Mouse (Mus musculus) hindbrain, embryonic 14.5 days (tissue): Measurements from ENCODE around the gene Rmnd5b. TPM values are rescaled to one million over a fixed set of nuclear protein-coding genes. Genes with fewer than 3 reads are reported as not detected.
"Not testable (repeated sequence)": the region's sequence is repeated elsewhere in the genome, so short reads cannot be mapped to it uniquely, and the experiment has no call there.

ENCODE experiments used
- ATAC-seq: fragments of 200-750 bp; cut with Nextera tagmentation; 2 replicates; pipeline ENCODE4 v1.8.0; 2017; ENCODE audit warnings: moderate number of reproducible peaks, mild to moderate bottlenecking, moderate TSS enrichment, moderate library complexity; ENCODE audit not compliant: low FRiP score
- DNase-seq: peaks from one replicate; pipeline ENCODE4 v3.0.0-alpha.2; 2015; ENCODE audit warnings: low spot score
- H3K27ac ChIP-seq: fragments of 300-500 bp; sonication (generic); 2 replicates; pipeline ENCODE4 v1.5.1; 2014; ENCODE audit warnings: mild to moderate bottlenecking, moderate library complexity
- H3K27me3 ChIP-seq: fragments of 300-500 bp; sonication (generic); 2 replicates; pipeline ENCODE4 v1.6.1; 2014; ENCODE audit warnings: mild to moderate bottlenecking, low read length, mixed read lengths; ENCODE audit not compliant: control insufficient read depth, insufficient read depth
- H3K36me3 ChIP-seq: fragments of 300-500 bp; sonication (generic); replicated peaks from 2 replicates; pipeline ENCODE4 v1.6.1; 2014; ENCODE audit not compliant: control insufficient read depth, insufficient read depth
- H3K4me1 ChIP-seq: fragments of 300-500 bp; sonication (generic); replicated peaks from 2 replicates; pipeline ENCODE4 v1.6.1; 2014; ENCODE audit warnings: antibody characterized with exemption, low read length, mixed read lengths; ENCODE audit not compliant: control insufficient read depth, insufficient read depth
- H3K4me2 ChIP-seq: fragments of 300-500 bp; sonication (generic); replicated peaks from 2 replicates; pipeline ENCODE4 v1.6.1; 2014; ENCODE audit warnings: mild to moderate bottlenecking, moderate library complexity
- H3K4me3 ChIP-seq: fragments of 300-500 bp; sonication (generic); replicated peaks from 2 replicates; pipeline ENCODE4 v1.5.1; 2014; ENCODE audit warnings: mild to moderate bottlenecking, low read length
- H3K9ac ChIP-seq: fragments of 300-500 bp; sonication (generic); 2 replicates; pipeline ENCODE4 v1.6.1; 2014
- H3K9me3 ChIP-seq: fragments of 300-500 bp; sonication (generic); 2 replicates; pipeline ENCODE4 v1.6.1; 2016; ENCODE audit warnings: low read length; ENCODE audit not compliant: control insufficient read depth
- WGBS: fragments of 180-500 bp; shearing (Covaris S2); extraction: QIAGEN DNeasy Blood & Tissue Kit; methylation state at CpG from one replicate; pipeline ENCODE4 v1.1.7; 2014; 5-methylcytosine and 5-hydroxymethylcytosine counted together
- polyA plus RNA-seq: library from polyadenylated mRNA; unstranded; fragments of >200 nt; fragmentation: Nextera tagmentation; extraction: Ambion mirVana; gene quantifications from 2 replicates; pipeline ENCODE4 v1.2.1, GENCODE M21; 2014

The Rmnd5b gene
- polyA plus RNA-seq, 1 experiment from 2014 or later: 78.4 TPM

- peaks cover 9% of the 10 kb centered on the region for H3K4me1 ChIP-seq
- H3K36me3 ChIP-seq: no peaks in the 10 kb centered on the region
- no peak overlapping the region for H3K4me3 ChIP-seq
- H3K9ac ChIP-seq: no peak overlapping the region
- DNase-seq (no peak), ATAC-seq (no peak)
- 0 out of 2 replicates have a peak overlapping the region, but pooled peaks have one; percentile 10 for H3K4me2 ChIP-seq
- H3K9me3 ChIP-seq: no peaks in the 10 kb centered on the region
- 78% methylated on average over 16 of the region's 16 CpGs for WGBS
- no peak overlapping the region for H3K27ac ChIP-seq
- H3K27me3 ChIP-seq: peaks cover 4% of the 10 kb centered on the region; the same call in 1 of the 2 replicates
Measured at GRCm38 (mm10) chr11:51644217-51644616, 8.5 kb upstream of the Rmnd5b start.

- no peak overlapping the region for H3K4me3 ChIP-seq
- H3K4me1 ChIP-seq: peaks cover 4% of the 10 kb centered on the region; the same call in 1 of the 2 replicates
- H3K27me3 ChIP-seq: no peaks in the 10 kb centered on the region
- 54% methylated on average over 15 of the region's 15 CpGs for WGBS
- H3K9me3 ChIP-seq: no peaks in the 10 kb centered on the region
- no peaks in the 10 kb centered on the region for H3K36me3 ChIP-seq
- no peak for DNase-seq
- no peak for ATAC-seq
- H3K9ac ChIP-seq: no peak overlapping the region
- H3K4me2 ChIP-seq: 0 out of 2 replicates have a peak overlapping the region, but pooled peaks have one; percentile 10
- H3K27ac ChIP-seq: no peak overlapping the region
Measured at GRCm38 (mm10) chr11:51643761-51644160, 8.1 kb upstream of the Rmnd5b start.

DNA sequence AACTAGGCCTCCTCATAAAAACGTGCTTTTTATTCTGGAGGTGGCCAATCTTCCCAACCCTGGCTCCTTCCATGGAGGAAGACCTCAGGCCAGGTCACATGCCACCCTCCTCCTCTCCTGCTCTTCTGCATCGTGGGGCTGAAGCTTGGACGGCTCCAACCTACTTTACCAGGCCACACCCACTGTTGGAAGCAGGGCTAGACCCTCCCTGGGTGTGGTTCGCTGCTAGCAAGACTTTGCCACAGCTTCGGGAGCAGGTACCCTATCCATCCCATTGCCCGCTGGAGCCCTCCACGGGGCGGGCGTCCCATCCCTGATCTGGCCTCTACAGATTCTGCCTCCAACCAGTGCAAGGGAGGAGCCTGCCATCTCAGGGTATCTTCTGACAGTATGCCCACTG lies 7.5 kb upstream of the Rmnd5b start:
- no peaks in the 10 kb centered on the region for H3K4me1 ChIP-seq
- H3K36me3 ChIP-seq: no peaks in the 10 kb centered on the region
- WGBS: 81% methylated on average over 9 of the region's 9 CpGs
- ATAC-seq: no peak
- H3K4me3 ChIP-seq: no peak overlapping the region
- H3K4me2 ChIP-seq: no peak overlapping the region
- no peak for DNase-seq
- H3K27ac ChIP-seq: no peak overlapping the region
- no peaks in the 10 kb centered on the region for H3K9me3 ChIP-seq
- no peaks in the 10 kb centered on the region for H3K27me3 ChIP-seq
- no peak overlapping the region for H3K9ac ChIP-seq

DNA sequence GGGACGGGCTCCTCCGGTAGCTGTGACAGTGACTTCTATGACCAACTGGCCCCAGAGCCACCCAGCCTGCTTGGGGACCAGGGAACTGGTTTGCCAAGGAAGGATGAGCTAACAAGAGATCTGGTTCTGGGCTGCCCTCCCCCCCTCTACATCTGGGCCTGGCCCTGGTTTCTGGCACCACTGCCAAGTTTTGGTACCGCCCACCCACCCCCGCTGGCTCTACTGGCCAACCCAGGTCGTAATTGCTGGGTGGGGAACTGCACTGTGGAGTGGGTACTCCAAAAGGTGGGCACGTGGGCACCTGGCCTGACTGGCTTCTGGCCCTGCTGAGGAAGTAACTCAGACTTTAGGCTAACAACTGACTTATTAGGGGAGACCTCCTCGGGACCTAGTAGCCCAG lies 5.1 kb upstream of the Rmnd5b start:
- ATAC-seq (no peak), DNase-seq (no peak)
- no peak overlapping the region for H3K4me2 ChIP-seq
- no peaks in the 10 kb centered on the region for H3K27me3 ChIP-seq
- H3K9me3 ChIP-seq: no peaks in the 10 kb centered on the region
- no peak overlapping the region for H3K4me3 ChIP-seq
- no peaks in the 10 kb centered on the region for H3K4me1 ChIP-seq
- WGBS: 84% methylated on average over 7 of the region's 7 CpGs
- H3K27ac ChIP-seq: no peak overlapping the region
- no peak overlapping the region for H3K9ac ChIP-seq
- no peaks in the 10 kb centered on the region for H3K36me3 ChIP-seq

DNA sequence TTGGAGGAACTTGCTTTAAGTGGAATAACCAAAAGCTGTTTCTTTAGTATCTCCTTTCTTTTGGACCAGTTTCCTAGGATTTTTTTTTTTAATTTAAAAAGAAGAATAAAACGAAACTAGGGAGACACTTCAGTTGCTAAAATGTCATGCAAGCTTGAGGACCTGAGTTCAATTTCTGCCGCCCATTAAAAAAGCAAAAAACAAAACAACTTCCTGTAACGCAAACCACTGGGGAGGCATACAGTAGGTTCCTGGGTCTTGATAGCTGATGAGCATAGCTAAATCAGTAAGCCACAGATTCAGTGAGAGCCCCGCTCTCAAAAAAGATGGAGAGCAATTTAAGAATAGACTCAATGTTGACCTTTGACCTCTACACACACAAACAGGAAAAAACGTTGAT lies 2.8 kb upstream of the Rmnd5b start:
- no peak overlapping the region for H3K9ac ChIP-seq
- H3K4me2 ChIP-seq: no peak overlapping the region
- no peak overlapping the region for H3K4me3 ChIP-seq
- H3K27me3 ChIP-seq: no peaks in the 10 kb centered on the region
- H3K36me3 ChIP-seq: no peaks in the 10 kb centered on the region
- H3K4me1 ChIP-seq: peaks cover 10% of the 10 kb centered on the region
- ATAC-seq (no peak), DNase-seq (no peak)
- H3K27ac ChIP-seq: no peak overlapping the region
- 74% methylated on average over 5 of the region's 5 CpGs for WGBS
- no peaks in the 10 kb centered on the region for H3K9me3 ChIP-seq

- Histone ChIP-seq H3K36me3 (no peaks in the 10 kb centered on the region), H3K4me3 (no peak overlapping the region), H3K27me3 (no peaks in the 10 kb centered on the region), H3K9ac (no peak overlapping the region), H3K4me2 (no peak overlapping the region), H3K27ac (no peak overlapping the region), H3K9me3 (no peaks in the 10 kb centered on the region), H3K4me1 (peaks cover 10% of the 10 kb centered on the region)
- 5% methylated on average over 17 of the region's 17 CpGs for WGBS
- ATAC-seq (no peak), DNase-seq (no peak)
Measured at GRCm38 (mm10) chr11:51637971-51638414, 2.3 kb upstream of the Rmnd5b start.

DNA sequence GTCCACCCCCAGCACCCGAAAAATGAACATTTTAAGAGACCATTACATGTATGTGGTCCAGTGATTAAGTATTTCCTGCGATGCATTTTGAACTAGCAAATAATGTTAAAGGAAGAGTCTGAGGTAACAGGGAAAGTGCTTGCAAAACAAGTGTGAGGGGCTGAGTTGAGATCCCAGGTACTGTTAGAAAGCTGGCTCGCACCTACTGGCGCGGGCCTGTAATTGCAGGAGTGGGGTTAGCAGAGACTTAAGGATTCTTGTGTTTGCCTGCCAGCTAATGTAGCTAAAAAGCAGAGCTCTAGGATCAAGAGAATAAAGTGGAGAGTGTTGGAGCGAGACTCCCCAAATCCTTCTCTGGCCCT lies 608 bp upstream of the Rmnd5b start:
- peak; percentile 46 for ATAC-seq
- H3K27ac ChIP-seq: peak overlapping the region; percentile 79

GRCm38 (mm10) chr11:51635127-51635524 lies 570 bp downstream of the Rmnd5b start:
- Histone ChIP-seq H3K4me2 (peak overlapping the region; percentile 79), H3K9me3 (no peaks in the 10 kb centered on the region), H3K9ac (peak overlapping the region; percentile 64), H3K27me3 (no peaks in the 10 kb centered on the region), H3K36me3 (no peaks in the 10 kb centered on the region), H3K4me1 (peaks cover 10% of the 10 kb centered on the region), H3K4me3 (peak overlapping the region; percentile 82), H3K27ac (peak overlapping the region; percentile 79; the same call in 1 of the 2 replicates)
- ATAC-seq (no peak), DNase-seq (no peak)
- WGBS: 19% methylated on average over 6 of the region's 6 CpGs

More for the DNA sequence above, 608 bp upstream of the Rmnd5b start:
- H3K4me1 ChIP-seq: peaks cover 10% of the 10 kb centered on the region
- no peaks in the 10 kb centered on the region for H3K9me3 ChIP-seq
- 6% methylated on average over 6 of the region's 6 CpGs for WGBS
- peak; percentile 69 for DNase-seq
- peak overlapping the region; percentile 82 for H3K4me3 ChIP-seq
- H3K4me2 ChIP-seq: peak overlapping the region; percentile 79
- peak overlapping the region; percentile 64 for H3K9ac ChIP-seq
- no peaks in the 10 kb centered on the region for H3K36me3 ChIP-seq
- H3K27me3 ChIP-seq: no peaks in the 10 kb centered on the region

DNA sequence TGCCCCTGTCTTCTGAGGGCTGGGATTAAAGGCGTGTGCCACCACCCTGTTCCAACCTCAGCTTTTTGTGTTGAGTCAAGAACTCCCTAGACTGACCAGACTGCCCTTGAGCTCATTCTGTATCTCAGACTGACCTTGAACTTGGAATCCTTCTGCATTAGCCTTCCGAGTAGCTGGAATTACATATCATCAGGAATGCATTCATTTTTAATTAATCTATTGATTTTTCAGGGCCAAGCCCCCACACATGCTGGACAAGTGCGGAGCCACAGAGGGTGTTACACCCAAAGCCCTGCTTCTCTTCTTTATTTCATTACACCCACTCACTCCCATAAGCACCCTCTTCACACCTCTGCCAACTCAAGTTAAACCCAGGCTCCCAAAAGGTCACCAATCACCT lies 2.0 kb downstream of the Rmnd5b start:
- H3K36me3 ChIP-seq: peaks cover 9% of the 10 kb centered on the region
- WGBS: 94% methylated on average over 3 of the region's 3 CpGs
- no peaks in the 10 kb centered on the region for H3K9me3 ChIP-seq
- H3K4me3 ChIP-seq: no peak overlapping the region
- DNase-seq (no peak), ATAC-seq (no peak)
- no peak overlapping the region for H3K4me2 ChIP-seq
- no peak overlapping the region for H3K9ac ChIP-seq
- no peak overlapping the region for H3K27ac ChIP-seq
- peaks cover 10% of the 10 kb centered on the region for H3K4me1 ChIP-seq
- no peaks in the 10 kb centered on the region for H3K27me3 ChIP-seq

GRCm38 (mm10) chr11:51633200-51633599 lies 2.5 kb downstream of the Rmnd5b start:
- peaks cover 14% of the 10 kb centered on the region for H3K36me3 ChIP-seq
- not testable (repeated sequence) for H3K27ac ChIP-seq, H3K4me3 ChIP-seq, H3K4me2 ChIP-seq, DNase-seq, H3K27me3 ChIP-seq, ATAC-seq, H3K9me3 ChIP-seq, H3K4me1 ChIP-seq, H3K9ac ChIP-seq
- WGBS: 97% methylated on average over 7 of the region's 7 CpGs
